Mouse (Mus musculus) forebrain, embryonic 14.5 days (tissue): ENCODE measurements around the gene Atxn7l1. TPM values are rescaled to one million over a fixed set of nuclear protein-coding genes. Genes with fewer than 3 reads are reported as not detected.

Source experiments
- ATAC-seq: fragments of 200-750 bp; cut with Nextera tagmentation; 2 replicates; pipeline ENCODE4 v1.8.0; 2017; ENCODE audit warnings: mild to moderate bottlenecking, moderate library complexity
- DNase-seq: peaks from one replicate; pipeline ENCODE4 v3.0.0-alpha.2; 2015; ENCODE audit warnings: low spot score
- H3K27ac ChIP-seq: fragments of 300-500 bp; sonication (generic); 2 replicates; pipeline ENCODE4 v1.5.1; 2014; ENCODE audit warnings: low read depth, mild to moderate bottlenecking, control low read depth, low read length, moderate library complexity
- H3K27me3 ChIP-seq: fragments of 300-500 bp; sonication (generic); replicated peaks from 2 replicates; pipeline ENCODE4 v1.6.1; 2014; ENCODE audit warnings: low read length, control low read depth, mixed read lengths; ENCODE audit not compliant: control insufficient read depth, insufficient read depth
- H3K36me3 ChIP-seq: fragments of 300-500 bp; sonication (generic); 2 replicates; pipeline ENCODE4 v1.6.1; 2014; ENCODE audit warnings: low read length, control low read depth; ENCODE audit not compliant: control insufficient read depth, insufficient read depth
- H3K4me1 ChIP-seq: fragments of 300-500 bp; sonication (generic); 2 replicates; pipeline ENCODE4 v1.6.1; 2014; ENCODE audit warnings: antibody characterized with exemption, low read length, control low read depth; ENCODE audit not compliant: control insufficient read depth, insufficient read depth
- H3K4me2 ChIP-seq: fragments of 300-500 bp; sonication (generic); 2 replicates; pipeline ENCODE4 v1.6.1; 2014; ENCODE audit warnings: mild to moderate bottlenecking, control low read depth, low read length
- H3K4me3 ChIP-seq: fragments of 300-500 bp; sonication (generic); 2 replicates; pipeline ENCODE4 v1.5.1; 2014; ENCODE audit warnings: low read depth, low read length, control low read depth
- H3K9ac ChIP-seq: fragments of 300-500 bp; sonication (generic); 2 replicates; pipeline ENCODE4 v1.6.1; 2014; ENCODE audit warnings: mild to moderate bottlenecking, low read length, control low read depth, moderate library complexity
- H3K9me3 ChIP-seq: fragments of 300-500 bp; sonication (generic); replicated peaks from 2 replicates; pipeline ENCODE4 v1.6.1; 2016; ENCODE audit warnings: low read length, control low read depth, mixed read lengths; ENCODE audit not compliant: control insufficient read depth
- WGBS: fragments of 180-500 bp; shearing (Covaris S2); extraction: QIAGEN DNeasy Blood & Tissue Kit; methylation state at CpG from one replicate; pipeline ENCODE4 v1.1.7; 2014; 5-methylcytosine and 5-hydroxymethylcytosine counted together
- polyA plus RNA-seq: library from polyadenylated mRNA; unstranded; fragments of >200 nt; fragmentation: Nextera tagmentation; extraction: Ambion mirVana; gene quantifications from 2 replicates; pipeline ENCODE4 v1.2.1, GENCODE M21; 2014

Gene Atxn7l1
- polyA plus RNA-seq, 1 experiment from 2014 or later = 18.1 TPM

- ATAC-seq (no peak), DNase-seq (peak; percentile 45)
Measured at GRCm38 (mm10) chr12:33144456-33144855, 3.0 kb upstream of the Atxn7l1 start.

GRCm38 (mm10) chr12:33146622-33147433 is 665 bp upstream of the Atxn7l1 start:
- Histone ChIP-seq H3K4me3 (peak overlapping the region; percentile 66), H3K27ac (no peak overlapping the region), H3K4me1 (peaks cover 19% of the 10 kb centered on the region), H3K36me3 (no peaks in the 10 kb centered on the region), H3K27me3 (0 out of 2 replicates have a peak, but pooled peaks cover 3% of the 10 kb centered on the region), H3K4me2 (peak overlapping the region; percentile 68), H3K9ac (peak overlapping the region; percentile 62), H3K9me3 (no peaks in the 10 kb centered on the region)
- DNase-seq (peak; percentile 58), ATAC-seq (peak; percentile 73)
- 6% methylated on average over 29 of the region's 29 CpGs for WGBS

More at GRCm38 (mm10) chr12:33144456-33144855, 3.0 kb upstream of the Atxn7l1 start:
- H3K36me3 ChIP-seq = no peaks in the 10 kb centered on the region
- WGBS = 46% methylated on average over 8 of the region's 8 CpGs
- H3K4me2 ChIP-seq = no peak overlapping the region
- no peak overlapping the region for H3K27ac ChIP-seq
- no peak overlapping the region for H3K9ac ChIP-seq
- no peak overlapping the region for H3K4me3 ChIP-seq
- no peaks in the 10 kb centered on the region for H3K9me3 ChIP-seq
- H3K4me1 ChIP-seq = peaks cover 19% of the 10 kb centered on the region
- H3K27me3 ChIP-seq = 0 out of 2 replicates have a peak, but pooled peaks cover 3% of the 10 kb centered on the region

GRCm38 (mm10) chr12:33149544-33150190 is 2.2 kb downstream of the Atxn7l1 start:
- no peak overlapping the region for H3K9ac ChIP-seq
- no peaks in the 10 kb centered on the region for H3K9me3 ChIP-seq
- WGBS = 93% methylated on average over 16 of the region's 16 CpGs
- no peak overlapping the region for H3K4me3 ChIP-seq
- no peak overlapping the region for H3K27ac ChIP-seq
- H3K27me3 ChIP-seq = 0 out of 2 replicates have a peak, but pooled peaks cover 3% of the 10 kb centered on the region
- H3K4me2 ChIP-seq = no peak overlapping the region; the same call in 1 of the 2 replicates
- DNase-seq (no peak), ATAC-seq (no peak)
- H3K4me1 ChIP-seq = peaks cover 19% of the 10 kb centered on the region
- 0 out of 2 replicates have a peak, but pooled peaks cover 4% of the 10 kb centered on the region for H3K36me3 ChIP-seq

GRCm38 (mm10) chr12:33153131-33153530 is 5.6 kb downstream of the Atxn7l1 start:
- H3K4me1 ChIP-seq = peaks cover 10% of the 10 kb centered on the region
- ATAC-seq = no peak

GRCm38 (mm10) chr12:33153850-33154249 is 6.4 kb downstream of the Atxn7l1 start:
- H3K27ac ChIP-seq = no peak overlapping the region
- ATAC-seq (no peak), DNase-seq (no peak)
- no peak overlapping the region for H3K4me3 ChIP-seq
- no peak overlapping the region for H3K4me2 ChIP-seq
- WGBS = 94% methylated on average over 3 of the region's 3 CpGs
- no peaks in the 10 kb centered on the region for H3K27me3 ChIP-seq
- peaks cover 10% of the 10 kb centered on the region; the same call in 1 of the 2 replicates for H3K36me3 ChIP-seq
- no peaks in the 10 kb centered on the region for H3K9me3 ChIP-seq
- H3K4me1 ChIP-seq = peaks cover 6% of the 10 kb centered on the region
- H3K9ac ChIP-seq = no peak overlapping the region

More at GRCm38 (mm10) chr12:33153131-33153530, 5.6 kb downstream of the Atxn7l1 start:
- no peaks in the 10 kb centered on the region for H3K9me3 ChIP-seq
- peaks cover 10% of the 10 kb centered on the region; the same call in 1 of the 2 replicates for H3K36me3 ChIP-seq
- WGBS = 86% methylated on average over 7 of the region's 7 CpGs
- no peak overlapping the region for H3K4me2 ChIP-seq
- no peaks in the 10 kb centered on the region for H3K27me3 ChIP-seq
- no peak for DNase-seq
- H3K9ac ChIP-seq = no peak overlapping the region
- no peak overlapping the region for H3K4me3 ChIP-seq
- no peak overlapping the region for H3K27ac ChIP-seq

- no peaks in the 10 kb centered on the region for H3K4me1 ChIP-seq
- H3K4me3 ChIP-seq = no peak overlapping the region
- H3K9me3 ChIP-seq = no peaks in the 10 kb centered on the region
- H3K9ac ChIP-seq = no peak overlapping the region
- H3K4me2 ChIP-seq = no peak overlapping the region
- no peak for ATAC-seq
- no peak overlapping the region for H3K27ac ChIP-seq
- no peaks in the 10 kb centered on the region for H3K27me3 ChIP-seq
- DNase-seq = no peak
- peaks cover 14% of the 10 kb centered on the region; the same call in 1 of the 2 replicates for H3K36me3 ChIP-seq
- 91% methylated on average over 3 of the region's 3 CpGs for WGBS
Measured at GRCm38 (mm10) chr12:33154732-33155131, 7.2 kb downstream of the Atxn7l1 start.

DNA sequence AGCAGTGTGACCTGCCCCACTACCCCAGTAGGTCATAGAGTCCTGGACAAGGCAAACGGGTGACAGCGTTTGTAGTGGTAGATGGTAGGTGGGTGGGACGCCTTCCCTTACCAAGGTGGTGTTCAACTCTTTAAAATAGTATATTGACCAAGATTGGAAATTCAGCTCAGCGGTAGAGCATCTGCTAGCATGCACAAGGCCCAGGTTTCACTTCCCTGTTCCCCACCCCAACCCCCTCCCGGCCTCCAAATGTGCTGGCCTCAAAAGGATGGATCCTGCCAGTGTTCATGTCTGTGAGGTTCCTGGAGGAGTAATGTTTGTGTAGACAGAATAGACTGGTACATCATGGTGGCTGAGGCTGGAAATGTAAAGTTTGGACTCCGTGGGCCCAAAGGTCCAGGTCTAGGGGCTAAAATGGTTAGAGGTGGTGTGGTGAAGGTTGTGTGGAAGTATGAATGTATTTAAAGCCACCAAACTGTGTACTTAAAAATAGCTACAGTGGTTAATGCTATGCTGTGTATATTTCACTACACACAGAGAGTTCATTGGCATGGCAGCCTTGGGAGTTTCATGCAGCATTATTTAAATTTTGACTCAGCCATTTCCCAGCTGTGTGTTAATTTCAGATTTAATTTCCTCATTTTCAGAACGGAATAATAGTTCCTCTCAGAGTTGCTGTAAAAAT is 9.0 kb downstream of the Atxn7l1 start:
- Histone ChIP-seq H3K4me2 (no peak overlapping the region), H3K4me1 (no peaks in the 10 kb centered on the region), H3K9ac (no peak overlapping the region), H3K27me3 (no peaks in the 10 kb centered on the region), H3K36me3 (peaks cover 14% of the 10 kb centered on the region; the same call in 1 of the 2 replicates), H3K9me3 (no peaks in the 10 kb centered on the region), H3K27ac (no peak overlapping the region), H3K4me3 (no peak overlapping the region)
- 92% methylated on average over 7 of the region's 7 CpGs for whole genome bisulfite sequencing
- ATAC-seq (no peak), DNase-seq (no peak)

DNA sequence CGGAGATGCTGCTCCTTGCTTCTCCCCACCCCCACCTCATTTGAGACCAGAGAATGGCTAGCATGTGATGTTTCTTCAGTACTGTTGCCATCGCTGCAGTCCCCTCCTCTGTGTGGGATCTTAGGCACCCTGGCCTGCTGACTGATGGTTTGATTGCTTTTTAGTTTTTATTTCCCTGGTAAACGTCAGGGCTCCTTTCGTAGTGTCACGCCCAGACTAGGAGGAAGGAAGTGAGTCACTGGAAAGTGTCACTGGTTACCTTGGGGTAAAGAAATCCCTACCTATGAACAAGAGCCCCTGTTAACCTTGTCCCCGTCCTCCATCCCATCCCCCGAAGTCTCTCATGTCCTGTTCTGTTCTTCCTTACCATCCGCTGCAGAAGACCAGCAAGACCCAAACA is 10.8 kb downstream of the Atxn7l1 start:
- ATAC-seq = no peak
- H3K36me3 ChIP-seq = peaks cover 14% of the 10 kb centered on the region; the same call in 1 of the 2 replicates

More for the DNA sequence above, 10.8 kb downstream of the Atxn7l1 start:
- Histone ChIP-seq H3K27ac (no peak overlapping the region), H3K4me2 (no peak overlapping the region), H3K4me1 (peaks cover 4% of the 10 kb centered on the region; the same call in 1 of the 2 replicates), H3K27me3 (no peaks in the 10 kb centered on the region), H3K9ac (no peak overlapping the region), H3K4me3 (no peak overlapping the region), H3K9me3 (no peaks in the 10 kb centered on the region)
- WGBS = 86% methylated on average over 8 of the region's 8 CpGs
- no peak for DNase-seq
